Mouse (Mus musculus) retina, postnatal 7 days (tissue): ENCODE measurements at regions not wholly inside any gene's neighbourhood (a gene's known extent, or its start where the extent isn't known, plus 50 kb on each side); places are given as distances from the start of the nearest gene placed in this dataset.

Experiments used
- DNase-seq: peaks from one replicate; pipeline ENCODE4 v3.0.0-alpha.2; 2012; ENCODE audit warnings: low read depth, low spot score

- no peak for DNase-seq
Observed at GRCm38 (mm10) chr12:58581811-58582572, 312.9 kb upstream of the Clec14a start.

DNA sequence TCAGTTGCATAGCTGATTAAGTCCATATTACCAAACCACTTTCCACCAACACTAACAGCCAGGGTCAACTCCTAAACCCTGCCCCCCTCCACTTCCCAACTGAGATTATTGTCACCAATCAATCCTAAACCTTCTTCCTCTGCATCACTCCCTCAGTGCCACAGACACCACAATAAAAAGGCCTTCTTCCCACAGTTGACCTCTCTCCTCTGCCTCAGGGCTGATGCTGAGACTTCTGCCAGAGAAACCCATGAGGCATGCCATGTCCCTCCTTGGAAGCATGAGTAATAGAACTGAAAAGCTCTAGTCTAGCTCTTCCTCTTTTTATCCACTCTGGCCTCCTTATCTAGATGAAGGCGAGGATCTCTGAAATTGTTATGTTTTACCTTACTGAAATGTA, 300.0 kb upstream of the Clec14a start:
- no peak for DNase-seq

DNA sequence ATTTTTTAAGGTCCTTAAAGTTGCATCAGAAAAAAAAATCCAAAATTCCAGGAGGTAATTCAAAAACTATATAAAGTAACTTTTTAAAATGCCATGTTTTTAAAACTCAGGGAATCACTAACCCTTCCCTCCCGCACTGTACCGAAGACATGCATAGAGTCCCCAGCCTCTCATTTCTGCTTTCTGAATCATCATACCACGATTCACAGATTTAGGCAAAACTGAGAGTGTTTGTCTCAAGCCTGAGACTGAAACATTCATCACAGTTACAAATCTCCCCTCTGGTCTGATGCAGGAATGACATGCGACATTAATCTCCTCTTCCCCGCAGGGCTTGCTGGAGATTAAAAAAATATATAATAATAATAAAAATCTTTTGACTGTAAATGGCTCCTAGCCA, 291.8 kb upstream of the Clec14a start:
- no peak for DNase-seq

DNA sequence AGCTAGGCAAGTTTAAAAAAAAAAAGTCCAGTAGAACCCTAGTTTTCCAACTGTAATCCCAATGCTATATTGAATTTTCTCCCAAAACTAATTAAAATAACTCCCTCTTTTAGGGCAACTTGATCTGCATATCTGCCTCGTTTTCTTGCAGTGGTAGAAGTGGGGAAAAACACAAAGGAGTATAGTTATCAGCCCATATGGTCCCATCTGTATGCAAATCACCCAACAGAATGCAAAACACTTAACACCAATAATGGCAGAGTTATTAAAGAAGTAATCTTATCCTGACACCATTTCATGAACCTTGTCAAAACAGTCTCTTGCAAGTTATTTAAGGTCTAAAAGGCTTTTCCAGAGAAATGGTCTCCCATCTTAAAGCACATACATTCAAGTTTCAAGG, 290.7 kb upstream of the Clec14a start:
- DNase-seq: no peak

DNA sequence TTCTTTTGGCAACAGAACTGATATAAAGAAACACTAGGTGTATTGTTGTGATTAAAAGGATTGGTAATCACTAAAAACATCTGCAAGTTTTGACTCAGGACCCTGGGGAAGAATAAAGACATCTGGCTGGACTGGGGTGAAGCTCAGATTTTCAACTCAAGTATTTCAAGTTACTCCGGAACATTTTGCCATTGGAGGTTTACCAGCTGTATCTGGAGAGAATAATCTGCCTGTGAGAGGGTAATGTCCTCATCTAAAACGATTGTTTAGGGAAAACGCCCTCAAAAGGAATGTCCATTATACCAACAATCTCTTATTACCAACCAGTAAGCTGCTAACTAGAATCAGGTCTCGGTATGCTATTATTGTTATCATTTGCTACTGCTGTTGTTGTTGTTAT, 288.2 kb upstream of the Clec14a start:
- DNase-seq: no peak

- no peak for DNase-seq
Observed at GRCm38 (mm10) chr12:58556741-58557140, 287.7 kb upstream of the Clec14a start.

- no peak for DNase-seq
Observed at GRCm38 (mm10) chr12:58556060-58556459, 287.0 kb upstream of the Clec14a start.

- DNase-seq: no peak
Observed at GRCm38 (mm10) chr12:58550859-58551761, 282.0 kb upstream of the Clec14a start.

- peak; percentile 17 for DNase-seq
Observed at GRCm38 (mm10) chr12:58545832-58546538, 276.9 kb upstream of the Clec14a start.

GRCm38 (mm10) chr12:58544862-58545261, 275.8 kb upstream of the Clec14a start:
- DNase-seq: no peak

DNA sequence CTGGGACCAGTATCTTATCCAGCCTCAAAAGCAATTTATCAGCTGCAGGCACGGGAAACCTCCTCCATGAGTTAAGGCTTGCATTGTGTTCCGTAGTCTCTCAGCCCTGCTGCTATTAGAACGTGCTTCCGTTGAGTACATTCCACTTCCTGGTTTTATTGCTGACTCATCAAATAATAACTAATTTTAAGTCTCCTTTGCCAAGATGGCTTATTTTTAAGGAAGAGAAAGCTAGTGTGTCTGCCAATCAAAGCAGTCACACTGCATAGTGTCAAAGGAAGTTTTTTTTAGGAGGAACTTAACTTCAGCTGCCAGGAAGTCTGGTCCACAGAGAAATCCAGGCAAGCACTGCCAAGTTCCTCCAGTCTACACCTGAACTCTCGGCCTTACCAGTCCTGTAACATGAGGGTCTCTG, 269.2 kb upstream of the Clec14a start:
- DNase-seq: no peak

- DNase-seq: no peak
Observed at GRCm38 (mm10) chr12:58537833-58538232, 268.7 kb upstream of the Clec14a start.

GRCm38 (mm10) chr12:58536381-58536992, 267.4 kb upstream of the Clec14a start:
- no peak for DNase-seq

DNA sequence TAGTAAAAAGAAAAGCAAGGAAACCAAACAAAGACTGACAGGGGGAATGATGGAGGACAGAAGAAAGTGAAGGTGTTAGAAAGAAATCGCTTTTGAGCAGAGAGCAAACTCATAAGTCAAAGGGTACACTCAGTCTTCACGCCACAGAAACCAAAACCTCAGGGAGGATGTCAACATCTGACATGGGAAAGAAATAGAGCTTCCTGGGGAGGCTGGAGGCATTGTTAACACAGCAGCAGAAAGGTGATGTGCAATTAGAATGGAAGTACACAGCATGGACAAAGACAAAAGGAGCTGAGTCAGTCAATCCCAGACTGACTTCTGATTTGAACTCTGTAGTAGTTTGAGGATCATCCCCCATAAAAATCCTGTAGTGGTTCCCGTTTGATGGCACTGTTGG, 261.2 kb upstream of the Clec14a start:
- no peak for DNase-seq

DNA sequence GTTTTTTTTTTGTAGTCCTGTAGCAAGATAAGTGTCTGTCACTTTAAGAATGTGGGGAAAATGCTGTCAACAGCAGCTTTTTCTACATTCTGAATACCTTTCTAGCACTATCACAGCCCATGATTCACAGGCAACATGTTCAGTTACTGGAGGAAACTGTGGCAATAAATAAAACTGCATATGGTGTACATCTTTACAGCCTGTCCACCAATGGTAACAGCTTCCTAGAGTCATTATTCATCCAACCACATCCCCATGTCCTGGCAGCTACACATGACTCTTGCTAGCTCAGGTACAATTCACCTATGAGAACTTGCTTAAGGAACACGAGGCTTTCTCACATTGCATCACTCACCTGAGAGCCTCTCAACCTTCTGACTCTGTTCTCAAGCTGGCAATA, 247.7 kb upstream of the Clec14a start:
- DNase-seq: no peak

- DNase-seq: no peak
Observed at GRCm38 (mm10) chr12:58513951-58514350, 244.9 kb upstream of the Clec14a start.

GRCm38 (mm10) chr12:58512645-58513044, 243.6 kb upstream of the Clec14a start:
- no peak for DNase-seq

- DNase-seq: no peak
Observed at GRCm38 (mm10) chr12:58504283-58504682, 235.2 kb upstream of the Clec14a start.

- no peak for DNase-seq
Observed at GRCm38 (mm10) chr12:58474181-58474580, 205.1 kb upstream of the Clec14a start.

- DNase-seq: no peak
Observed at GRCm38 (mm10) chr12:58473511-58473910, 204.4 kb upstream of the Clec14a start.

DNA sequence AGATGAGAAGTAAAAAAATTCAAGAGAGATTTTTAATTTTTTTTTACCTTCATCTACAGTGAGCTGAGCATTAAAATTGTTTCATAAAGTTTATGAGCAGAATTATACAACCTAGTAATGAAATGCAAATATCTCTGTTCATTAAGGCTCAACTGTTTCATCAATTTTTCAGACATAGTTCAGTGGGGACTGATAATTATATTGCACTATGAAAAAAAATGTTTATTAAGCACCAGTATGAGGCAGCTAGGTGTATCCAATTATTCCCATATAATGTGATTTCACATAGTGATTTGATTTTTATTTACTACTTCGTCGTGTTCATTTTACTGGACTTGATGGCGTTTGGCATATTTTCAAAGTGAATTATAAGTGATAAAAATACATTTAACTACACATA, 191.4 kb upstream of the Clec14a start:
- DNase-seq: no peak

- DNase-seq: no peak
Observed at GRCm38 (mm10) chr12:58454828-58455227, 185.7 kb upstream of the Clec14a start.
